Mouse (Mus musculus): ENCODE results near the gene Rpl27.

GRCm38 (mm10) chr11:101395110-101395509 is 47.0 kb upstream of the Rpl27 start:
- TF ChIP-seq POLR2A (IDR thresholded peaks at IDR 0.05; ENCODE audit: control insufficient read depth in 1 of 2, insufficient read depth in 1 of 2, low read depth in 1 of 2, low read length in 2 of 2, poor library complexity in 1 of 2) (no peak), TAL1 (IDR thresholded peaks at IDR 0.05; ENCODE audit: low read length) (no peak), ZKSCAN1 (IDR thresholded peaks at IDR 0.05; ENCODE audit: low read depth, low read length) (no peak), CTCF (IDR thresholded peaks at IDR 0.05 in 2 of 3, conservative IDR thresholded peaks at IDR 0.05 in 1 of 3; ENCODE audit: control insufficient read depth in 1 of 3, insufficient read depth in 1 of 3, low read depth in 2 of 3, low read length in 3 of 3, poor library complexity in 1 of 3, severe bottlenecking in 1 of 3) (peak; percentile 76 to 96 (median 86)), NRF1 (IDR thresholded peaks at IDR 0.05; ENCODE audit: insufficient read depth, low read depth, low read length, poor library complexity, severe bottlenecking) (no peak), BHLHE40 (IDR thresholded peaks at IDR 0.05; ENCODE audit: borderline replicate concordance, low read depth, low read length) (no peak; the same call in 1 of the 2 replicates), USF1 (IDR thresholded peaks at IDR 0.05; ENCODE audit: low read depth, low read length) (no peak), JUND (IDR thresholded peaks at IDR 0.05; ENCODE audit: low read depth, low read length) (no peak), ZMIZ1 (IDR thresholded peaks at IDR 0.05; ENCODE audit: low read depth, low read length) (no peak), MYC (IDR thresholded peaks at IDR 0.05; ENCODE audit: low read depth, low read length) (no peak)

Data from MEL (cell line).